Mouse (Mus musculus): ENCODE measurements around the gene Tmsb15l. TPM values are rescaled to one million over a fixed set of nuclear protein-coding genes. Genes with fewer than 3 reads are reported as not detected.
A peak's percentile ranks its signal among the peaks of the same experiment; 100 is the strongest.

Gene Tmsb15l
- polyA plus RNA-seq, 2 experiments = 0.46 to 0.67 TPM

- TF ChIP-seq EP300 (IDR thresholded peaks at IDR 0.05; ENCODE audit: low read depth) (no peak), CTCF (IDR thresholded peaks at IDR 0.05; ENCODE audit: low read depth) (no peak)
- Histone ChIP-seq H3K4me3 (ENCODE audit: insufficient read depth in 1 of 2, low read depth in 2 of 2, low read length in 2 of 2) (no peak overlapping the region), H3K27me3 (ENCODE audit: control insufficient read depth, insufficient read depth, low read length) (peaks cover 12% of the 10 kb centered on the region), H3K4me1 (replicated peaks; ENCODE audit: control insufficient read depth in 2 of 2, insufficient read depth in 2 of 2, low read length in 1 of 2) (no peaks in the 10 kb centered on the region), H3K9ac (replicated peaks) (no peak overlapping the region), H3K4me2 (ENCODE audit: low read depth) (no peak overlapping the region), H3K36me3 (replicated peaks; ENCODE audit: control insufficient read depth, insufficient read depth, low read depth) (no peaks in the 10 kb centered on the region), H3K9me3 (ENCODE audit: control insufficient read depth, low read length) (no peaks in the 10 kb centered on the region), H3K27ac (no peak overlapping the region)
- DNase-seq (ENCODE audit: low read depth in 3 of 3, low spot score in 3 of 3) (no peak), ATAC-seq (ENCODE audit: insufficient read depth) (no peak)
- 46% methylated on average over 14 of the region's 14 CpGs for WGBS (ENCODE audit: insufficient replicate concordance)
These were observed 17.0 kb upstream of the Tmsb15l start for GRCm38 (mm10) chrX:136993641-136994040.

- H3K9ac ChIP-seq (replicated peaks) = no peak within 1 kb of the TSS
- peaks cover 12% of the 10 kb centered on the region for H3K27me3 ChIP-seq (ENCODE audit: control insufficient read depth, insufficient read depth, low read length)
- H3K36me3 ChIP-seq (replicated peaks; ENCODE audit: control insufficient read depth, insufficient read depth, low read depth) = no peaks in the 10 kb centered on the region
- H3K27ac ChIP-seq = no peak within 1 kb of the TSS
- peak within 1 kb of the TSS; percentile 24 for H3K4me2 ChIP-seq (ENCODE audit: low read depth)
- WGBS (ENCODE audit: insufficient replicate concordance) = 9% methylated on average over 26 of the region's 26 CpGs
- DNase-seq (ENCODE audit: low read depth in 3 of 3, low spot score in 3 of 3) (no peak), ATAC-seq (ENCODE audit: insufficient read depth) (no peak)
- no peaks in the 10 kb centered on the region for H3K4me1 ChIP-seq (replicated peaks; ENCODE audit: control insufficient read depth in 2 of 2, insufficient read depth in 2 of 2, low read length in 1 of 2)
- no peaks in the 10 kb centered on the region for H3K9me3 ChIP-seq (ENCODE audit: control insufficient read depth, low read length)
- peak within 1 kb of the TSS in 1 of 2 experiments; percentile 4; a peak in 1 of 4 replicates for H3K4me3 ChIP-seq (ENCODE audit: insufficient read depth in 1 of 2, low read depth in 2 of 2, low read length in 2 of 2)
- TF ChIP-seq EP300 (IDR thresholded peaks at IDR 0.05; ENCODE audit: low read depth) (no peak), CTCF (IDR thresholded peaks at IDR 0.05; ENCODE audit: low read depth) (no peak)
These were observed 16.4 kb upstream of the Tmsb15l start, which contains the start of gene Zcchc18 for GRCm38 (mm10) chrX:136992978-136993547. Gene Zcchc18, plus strand, starts transcription at chrX:136993155.

DNA sequence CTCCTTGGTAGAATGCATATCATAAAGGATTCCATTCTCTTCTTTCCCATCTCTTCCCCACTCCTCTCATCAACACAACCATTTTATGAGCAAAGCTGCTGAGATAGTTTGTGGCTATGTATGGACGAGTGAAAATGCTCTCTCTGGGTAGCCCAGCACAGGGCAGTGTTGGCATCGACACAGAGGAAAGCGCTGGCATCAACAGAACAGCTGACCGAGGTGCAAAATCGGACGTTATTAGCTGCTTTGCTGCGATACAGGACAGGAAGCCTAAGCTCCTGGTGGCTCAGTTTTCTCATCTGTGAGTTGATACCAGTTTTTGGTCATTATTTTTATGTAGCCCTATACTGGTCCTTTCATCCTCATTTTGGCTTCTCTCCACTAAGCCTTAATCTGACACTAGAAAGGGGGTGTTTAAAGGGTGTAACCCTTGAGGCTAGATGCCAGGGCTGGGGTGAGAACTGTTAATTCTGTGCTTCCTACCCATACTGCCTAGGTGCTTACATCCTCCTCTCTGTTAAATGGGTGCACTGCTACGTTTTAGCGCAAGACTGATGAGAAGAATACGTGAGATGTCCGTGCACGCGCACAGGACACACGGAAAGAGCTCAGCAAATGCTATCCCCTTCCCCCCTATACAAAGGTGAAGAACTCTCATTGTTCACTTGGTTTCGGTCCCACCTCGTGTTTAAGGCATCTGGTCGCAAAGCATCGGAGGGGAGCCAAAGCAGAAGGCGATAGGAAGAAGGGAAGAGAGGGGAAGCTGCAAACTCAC lies 15.7 kb upstream of the Tmsb15l start:
- no peak for DNase-seq (ENCODE audit: low read depth in 3 of 3, low spot score in 3 of 3)
- H3K4me1 ChIP-seq (replicated peaks; ENCODE audit: control insufficient read depth in 2 of 2, insufficient read depth in 2 of 2, low read length in 1 of 2) = no peaks in the 10 kb centered on the region
- TF ChIP-seq EP300 (IDR thresholded peaks at IDR 0.05; ENCODE audit: low read depth) = no peak
- ATAC-seq (ENCODE audit: insufficient read depth) = no peak
- no peaks in the 10 kb centered on the region for H3K36me3 ChIP-seq (replicated peaks; ENCODE audit: control insufficient read depth, insufficient read depth, low read depth)
- peaks cover 12% of the 10 kb centered on the region for H3K27me3 ChIP-seq (ENCODE audit: control insufficient read depth, insufficient read depth, low read length)
- H3K9me3 ChIP-seq (ENCODE audit: control insufficient read depth, low read length) = no peaks in the 10 kb centered on the region
- H3K9ac ChIP-seq (replicated peaks) = no peak overlapping the region
- H3K4me3 ChIP-seq (ENCODE audit: insufficient read depth in 1 of 2, low read depth in 2 of 2, low read length in 2 of 2) = peak overlapping the region in 1 of 2 experiments; percentile 4; a peak in 1 of 4 replicates
- no peak overlapping the region for H3K27ac ChIP-seq
- 17% methylated on average over 19 of the region's 19 CpGs for WGBS (ENCODE audit: insufficient replicate concordance)
- peak overlapping the region; percentile 24 for H3K4me2 ChIP-seq (ENCODE audit: low read depth)

DNA sequence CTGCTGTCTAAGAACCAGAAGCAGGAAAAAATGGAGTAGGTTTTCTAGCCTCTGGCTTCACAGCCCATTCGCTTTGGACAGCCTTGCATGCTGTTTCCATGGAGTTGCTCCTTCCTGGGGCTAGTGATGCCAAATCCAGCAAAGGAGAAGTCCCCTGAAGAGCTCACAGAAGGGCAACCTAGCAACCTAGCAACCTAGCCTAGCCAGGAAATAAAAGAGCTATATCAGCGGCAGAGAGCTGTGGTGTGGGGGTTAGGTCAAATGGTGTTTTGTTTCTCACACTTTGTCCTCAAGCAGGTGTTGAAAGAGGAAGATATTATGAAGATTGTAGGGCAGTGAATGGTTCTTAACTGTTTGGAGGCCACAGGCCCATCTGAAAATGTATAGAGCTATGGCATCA lies 14.6 kb upstream of the Tmsb15l start:
- Histone ChIP-seq H3K9ac (replicated peaks) (no peak overlapping the region), H3K36me3 (replicated peaks; ENCODE audit: control insufficient read depth, insufficient read depth, low read depth) (no peaks in the 10 kb centered on the region), H3K4me2 (ENCODE audit: low read depth) (no peak overlapping the region), H3K27ac (no peak overlapping the region), H3K4me1 (replicated peaks; ENCODE audit: control insufficient read depth in 2 of 2, insufficient read depth in 2 of 2, low read length in 1 of 2) (no peaks in the 10 kb centered on the region), H3K9me3 (ENCODE audit: control insufficient read depth, low read length) (no peaks in the 10 kb centered on the region), H3K4me3 (ENCODE audit: insufficient read depth in 1 of 2, low read depth in 2 of 2, low read length in 2 of 2) (no peak overlapping the region), H3K27me3 (ENCODE audit: control insufficient read depth, insufficient read depth, low read length) (peaks cover 12% of the 10 kb centered on the region)
- DNase-seq (ENCODE audit: low read depth in 3 of 3, low spot score in 3 of 3) = no peak
- TF ChIP-seq EP300 (IDR thresholded peaks at IDR 0.05; ENCODE audit: low read depth) (no peak), CTCF (IDR thresholded peaks at IDR 0.05; ENCODE audit: low read depth) (no peak)
- ATAC-seq (ENCODE audit: insufficient read depth) = no peak
- 48% methylated on average over 2 of the region's 2 CpGs for WGBS (ENCODE audit: insufficient replicate concordance)

- no peaks in the 10 kb centered on the region for H3K4me1 ChIP-seq (replicated peaks; ENCODE audit: control insufficient read depth in 2 of 2, insufficient read depth in 2 of 2, low read length in 1 of 2)
- no peaks in the 10 kb centered on the region for H3K36me3 ChIP-seq (replicated peaks; ENCODE audit: control insufficient read depth, insufficient read depth, low read depth)
- no peak for ATAC-seq (ENCODE audit: insufficient read depth)
- no peak overlapping the region for H3K4me3 ChIP-seq (ENCODE audit: insufficient read depth in 1 of 2, low read depth in 2 of 2, low read length in 2 of 2)
- DNase-seq (ENCODE audit: low read depth in 3 of 3, low spot score in 3 of 3) = no peak
- H3K9ac ChIP-seq (replicated peaks) = no peak overlapping the region
- no peaks in the 10 kb centered on the region; the same call in 1 of the 2 replicates for H3K27me3 ChIP-seq (ENCODE audit: control insufficient read depth, insufficient read depth, low read length)
- TF ChIP-seq EP300 (IDR thresholded peaks at IDR 0.05; ENCODE audit: low read depth) (no peak), CTCF (IDR thresholded peaks at IDR 0.05; ENCODE audit: low read depth) (no peak)
- H3K4me2 ChIP-seq (ENCODE audit: low read depth) = no peak overlapping the region
- no peak overlapping the region for H3K27ac ChIP-seq
- no peaks in the 10 kb centered on the region for H3K9me3 ChIP-seq (ENCODE audit: control insufficient read depth, low read length)
These were observed 9.4 kb upstream of the Tmsb15l start for GRCm38 (mm10) chrX:136986039-136986438.
